Mouse (Mus musculus) thymus, postnatal 36 days (tissue): ENCODE results near the gene Hmgxb4.
"Not testable (repeated sequence)": the region's sequence is repeated elsewhere in the genome, so short reads cannot be mapped to it uniquely, and the experiment has no call there.

Source experiments
- DNase-seq, 2 experiments: peaks; one replicate each; pipeline ENCODE4 v3.0.0; 2022; ENCODE audit warnings: mixed read lengths in 2 of 2

Hmgxb4 gene

GRCm38 (mm10) chr8:74993081-74993474 is at the start of gene Hmgxb4:
Hmgxb4 (plus strand) TSS chr8:74993356.
- no peak for DNase-seq

GRCm38 (mm10) chr8:74949445-74949844 is 43.7 kb upstream of the Hmgxb4 start:
- DNase-seq = no peak

GRCm38 (mm10) chr8:74963983-74964382 is 29.2 kb upstream of the Hmgxb4 start:
- no peak for DNase-seq

- not testable (repeated sequence) for DNase-seq
Observed at GRCm38 (mm10) chr8:74970286-74970685, 22.9 kb upstream of the Hmgxb4 start.

GRCm38 (mm10) chr8:74971636-74972035 is 21.5 kb upstream of the Hmgxb4 start:
- no peak for DNase-seq

- DNase-seq = no peak
Observed at GRCm38 (mm10) chr8:74972322-74972883, 20.8 kb upstream of the Hmgxb4 start.

GRCm38 (mm10) chr8:74973121-74973869 is 19.9 kb upstream of the Hmgxb4 start:
- DNase-seq = no peak

GRCm38 (mm10) chr8:74973904-74974303 is 19.3 kb upstream of the Hmgxb4 start:
- no peak for DNase-seq

GRCm38 (mm10) chr8:74977427-74977826 is 15.7 kb upstream of the Hmgxb4 start:
- DNase-seq = no peak

GRCm38 (mm10) chr8:74980060-74980710 is 13.0 kb upstream of the Hmgxb4 start:
- no peak for DNase-seq

GRCm38 (mm10) chr8:74980711-74981062 is 12.5 kb upstream of the Hmgxb4 start:
- DNase-seq = peak; percentile 36 to 43

GRCm38 (mm10) chr8:74981809-74982208 is 11.3 kb upstream of the Hmgxb4 start:
- no peak for DNase-seq

GRCm38 (mm10) chr8:74987436-74987835 is 5.7 kb upstream of the Hmgxb4 start:
- DNase-seq = no peak

GRCm38 (mm10) chr8:74990021-74990420 is 3.1 kb upstream of the Hmgxb4 start:
- no peak for DNase-seq

- DNase-seq = peak; percentile 83 to 86
Observed at GRCm38 (mm10) chr8:74993475-74994451, 607 bp downstream of the Hmgxb4 start.

- DNase-seq = peak in 1 of 2 experiments; percentile 14
Observed at GRCm38 (mm10) chr8:74994540-74994939, 1.4 kb downstream of the Hmgxb4 start.

- no peak for DNase-seq
Observed at GRCm38 (mm10) chr8:75000431-75000830, 7.3 kb downstream of the Hmgxb4 start.

GRCm38 (mm10) chr8:75008826-75009225 is 15.7 kb downstream of the Hmgxb4 start:
- DNase-seq = no peak

GRCm38 (mm10) chr8:75013557-75013956 is 20.4 kb downstream of the Hmgxb4 start:
- no peak for DNase-seq

GRCm38 (mm10) chr8:75013964-75014363 is 20.8 kb downstream of the Hmgxb4 start:
- DNase-seq = no peak

GRCm38 (mm10) chr8:75015981-75016380 is 22.8 kb downstream of the Hmgxb4 start:
- no peak for DNase-seq

GRCm38 (mm10) chr8:75016422-75016821 is 23.3 kb downstream of the Hmgxb4 start:
- no peak for DNase-seq
